Mouse (Mus musculus): ENCODE measurements at regions not wholly inside any gene's neighbourhood (a gene's known extent, or its start where the extent isn't known, plus 50 kb on each side); places are given as distances from the start of the nearest gene placed in this dataset.

DNA sequence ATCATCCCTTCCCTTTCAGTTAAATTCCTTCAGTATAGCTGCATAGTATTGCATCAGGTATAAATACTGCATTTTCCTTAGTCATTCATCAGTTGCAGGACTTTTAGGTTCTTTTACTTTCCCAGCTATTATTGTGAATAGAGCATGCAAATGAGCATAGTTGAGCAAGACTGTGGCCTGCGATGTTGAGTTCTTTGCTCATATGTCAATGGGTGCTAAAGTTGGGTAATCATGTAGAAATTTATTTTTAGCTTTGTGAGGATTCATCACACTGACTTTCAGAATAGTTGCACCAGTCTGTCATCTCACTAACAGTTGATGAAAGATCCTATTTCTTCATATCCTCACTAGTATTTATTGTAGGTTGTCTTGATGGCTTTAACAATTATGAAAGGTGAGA is 380.3 kb upstream of the Arrdc3 start:
- CTCF ChIA-PET, result no interaction called here
- POLR2A ChIA-PET, result interaction anchor here in 1 of 4 experiments (0.6 kb wide), 1 partner anchor 17 kb away, joined by 3 read pairs; no protein-coding TSS in a partner anchor

DNA sequence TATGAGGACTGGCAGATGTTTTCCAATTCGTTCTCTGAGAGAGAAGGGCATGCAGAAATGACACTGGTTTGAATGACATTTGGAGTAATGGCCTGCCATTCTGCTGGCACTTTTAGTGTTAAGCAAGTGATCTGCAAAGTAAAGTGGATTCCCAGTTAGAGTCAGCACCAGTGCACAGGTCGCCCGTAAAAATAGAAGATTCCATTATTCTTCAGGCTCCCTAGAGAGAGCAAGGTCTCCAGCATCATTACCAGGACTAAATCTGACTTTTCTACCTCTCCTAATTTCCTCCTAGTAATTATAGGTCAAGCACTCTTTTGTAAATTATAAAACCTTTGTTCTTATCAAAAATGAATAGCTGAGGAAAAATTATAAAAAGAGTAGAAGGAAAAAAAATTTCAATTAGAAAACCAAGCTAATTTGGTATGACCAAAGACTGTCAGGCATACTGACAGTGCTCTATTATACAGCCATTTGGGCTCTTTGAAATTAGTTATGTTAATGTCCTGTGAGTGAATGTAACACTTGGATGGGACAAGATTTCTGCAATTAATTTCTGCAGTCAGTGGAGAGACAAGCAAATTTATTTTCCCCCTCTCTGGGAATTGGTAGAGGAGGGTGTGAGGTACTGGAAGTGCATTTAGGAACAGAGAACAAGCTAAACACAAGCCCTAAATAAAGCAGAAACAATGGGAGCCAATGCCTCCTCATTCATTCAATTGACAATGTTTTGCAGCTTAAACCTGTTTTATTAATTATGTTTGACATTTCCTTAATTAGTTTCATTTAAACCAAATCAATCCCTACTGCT is 368.8 kb upstream of the Arrdc3 start:
- CTCF ChIA-PET, result no interaction called here
- POLR2A ChIA-PET, result no interaction called here

DNA sequence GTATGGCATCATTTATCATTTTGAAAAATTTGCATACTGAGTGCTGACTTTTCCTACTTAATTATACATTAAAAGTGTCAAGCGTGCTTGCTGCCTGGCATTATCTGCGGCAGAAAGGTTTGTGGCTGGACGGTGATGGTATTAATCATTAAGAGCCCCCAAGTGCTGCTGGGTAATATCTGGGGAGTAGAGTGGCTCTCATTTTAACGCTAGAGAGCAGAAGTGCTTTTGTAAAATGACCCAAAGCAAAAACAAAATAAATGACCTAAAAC is 368.3 kb upstream of the Arrdc3 start:
- ChIA-PET POLR2A (no interaction called here), CTCF (no interaction called here)

DNA sequence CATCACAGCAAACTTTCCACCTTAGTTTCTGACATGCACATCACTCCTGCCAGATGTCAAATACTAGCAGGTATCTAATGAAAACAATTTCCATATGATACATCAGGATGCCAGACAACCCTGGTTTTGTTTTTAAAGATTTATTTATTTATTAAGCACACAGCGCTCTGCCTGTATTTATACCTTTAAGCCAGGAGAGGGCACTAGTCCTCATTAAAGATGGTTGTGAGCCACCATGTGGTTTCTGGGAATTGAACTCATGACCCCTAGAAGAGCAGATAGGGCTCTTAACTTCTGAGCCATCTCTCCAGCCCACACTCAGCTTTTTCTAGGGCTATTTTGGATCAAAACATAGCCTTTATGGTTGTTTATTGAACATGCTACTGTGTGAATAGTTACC is 364.3 kb upstream of the Arrdc3 start:
- POLR2A ChIA-PET, result interaction anchor here in 1 of 4 experiments (0.7 kb wide), 1 partner anchor 227 kb away, joined by 3 read pairs; no protein-coding TSS in a partner anchor
- CTCF ChIA-PET, result no interaction called here

DNA sequence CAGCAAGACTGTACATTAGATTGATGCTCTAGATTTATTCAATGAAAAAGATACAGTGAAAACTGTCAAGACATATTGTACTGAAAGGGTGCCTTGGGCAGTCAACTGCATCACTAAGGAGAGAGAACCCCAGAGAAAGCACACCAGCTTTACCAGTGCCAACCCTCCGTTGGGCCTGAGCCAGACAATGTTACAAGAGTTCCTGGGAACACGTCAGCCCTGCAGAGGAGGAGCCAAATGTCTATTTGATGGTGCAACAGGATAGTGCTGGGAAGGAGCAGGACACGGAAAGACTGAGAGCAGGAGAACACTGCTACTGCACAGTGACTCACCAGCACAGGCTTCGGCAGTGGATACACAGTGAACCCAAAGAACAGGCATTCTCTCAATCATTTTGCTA is 363.4 kb upstream of the Arrdc3 start:
- POLR2A ChIA-PET, result no interaction called here
- CTCF ChIA-PET, result no interaction called here

DNA sequence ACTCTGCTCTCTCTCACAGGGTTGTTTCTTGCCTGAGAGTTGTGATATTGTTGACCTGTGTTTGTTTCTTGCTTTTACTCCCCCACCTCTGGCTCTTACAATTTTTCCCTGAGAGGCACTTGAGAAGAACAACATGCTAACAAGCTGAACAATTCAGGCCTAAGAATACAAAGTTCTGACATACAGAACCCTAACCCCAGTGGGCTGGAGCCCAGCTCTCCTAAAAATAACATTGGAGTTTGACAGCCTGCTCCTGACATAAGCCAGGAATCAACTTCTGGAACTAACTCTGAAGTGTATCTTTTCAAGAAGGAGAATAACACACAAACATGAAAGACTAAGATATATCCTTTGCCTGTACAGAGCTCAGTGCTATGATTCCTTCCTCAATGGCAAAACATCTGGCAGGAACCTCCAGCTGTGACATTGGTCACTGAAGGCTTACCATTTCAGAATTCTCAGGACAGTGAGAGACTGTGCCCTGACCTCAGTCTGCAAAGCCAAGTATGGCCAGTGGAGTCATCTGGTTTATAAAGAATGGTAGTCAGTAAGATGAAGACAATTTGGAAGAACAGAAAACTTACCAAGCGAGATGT is 347.3 kb upstream of the Arrdc3 start:
- POLR2A ChIA-PET, result no interaction called here
- CTCF ChIA-PET, result no interaction called here

DNA sequence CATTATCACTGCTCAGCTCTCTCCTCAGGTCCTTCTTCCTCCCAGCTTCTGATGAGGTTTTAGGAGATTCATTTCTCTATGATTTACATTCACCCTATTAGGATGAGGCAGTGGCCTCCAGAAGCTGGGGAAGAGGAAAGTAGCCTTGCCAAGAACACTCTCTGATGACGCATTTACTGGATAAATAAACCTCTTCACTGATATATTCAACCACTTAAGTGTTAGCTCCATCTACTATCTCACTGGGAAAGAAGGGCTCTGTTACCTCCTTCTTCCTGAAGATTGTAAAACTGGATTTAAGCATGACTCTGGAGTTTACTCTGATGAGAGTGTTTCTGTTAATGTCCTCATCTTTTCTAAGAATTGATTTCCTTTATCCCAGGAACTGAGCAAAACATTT is 338.2 kb upstream of the Arrdc3 start:
- ChIA-PET POLR2A (no interaction called here), CTCF (no interaction called here)

DNA sequence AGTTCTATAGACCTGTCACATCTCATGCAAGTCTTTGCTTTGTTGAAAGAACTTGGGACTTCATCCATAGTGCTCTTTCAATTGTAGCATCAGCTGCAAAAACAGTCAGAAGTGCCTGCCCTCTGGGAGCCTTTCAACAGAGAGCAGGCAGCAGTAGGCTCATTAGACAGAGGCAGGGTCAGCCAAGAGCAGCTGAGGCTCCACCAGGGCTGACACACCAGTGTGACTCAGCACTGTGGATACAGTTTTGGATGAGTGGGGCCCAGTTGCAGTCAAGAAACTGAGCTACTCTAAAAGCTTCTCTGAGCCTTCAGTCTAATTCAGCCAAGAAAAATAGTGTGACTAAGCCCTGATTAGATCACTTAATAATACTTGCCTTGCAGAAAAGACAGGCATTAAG is 326.0 kb upstream of the Arrdc3 start:
- CTCF ChIA-PET, result no interaction called here
- POLR2A ChIA-PET, result no interaction called here
